Mouse (Mus musculus): ENCODE data around the gene Gm7029. TPM values are rescaled to one million over a fixed set of nuclear protein-coding genes. Genes with fewer than 3 reads are reported as not detected.
"Not testable (repeated sequence)": the region's sequence is repeated elsewhere in the genome, so short reads cannot be mapped to it uniquely, and the experiment has no call there.

Gene Gm7029
- polyA plus RNA-seq, 1 experiment from 2014 or later = not detected

DNA sequence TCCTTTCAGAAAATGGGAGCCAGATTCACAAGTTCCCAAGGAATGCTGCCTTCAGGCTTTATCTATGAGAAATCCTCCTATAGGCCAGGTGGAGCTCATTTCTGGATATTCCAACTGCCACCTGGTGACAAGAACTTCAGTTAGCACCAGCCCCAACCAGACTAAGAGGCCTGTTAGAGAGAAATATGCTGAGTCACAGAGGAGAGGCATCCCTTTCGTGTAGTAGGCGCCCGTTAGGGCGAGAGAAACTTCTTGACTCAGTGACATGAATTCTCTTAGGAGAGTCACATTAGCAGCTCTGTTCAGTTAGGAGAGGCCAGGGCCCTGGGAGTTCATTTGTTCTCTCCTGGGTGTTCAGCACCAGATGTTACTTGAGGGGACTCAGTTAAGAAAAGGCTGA is 26.0 kb downstream of the Gm7029 start:
- H3K4me3 ChIP-seq (ENCODE audit: low read depth, low read length) = no peak overlapping the region
- H3K27me3 ChIP-seq (replicated peaks; ENCODE audit: control insufficient read depth, insufficient read depth, low read length) = no peaks in the 10 kb centered on the region
- no peak for TF ChIP-seq CTCF (IDR thresholded peaks at IDR 0.05; ENCODE audit: low read depth)
- no peak overlapping the region for H3K9ac ChIP-seq (ENCODE audit: low read depth, low read length)
- H3K9me3 ChIP-seq (ENCODE audit: control insufficient read depth) = no peaks in the 10 kb centered on the region
- ATAC-seq = no peak
- WGBS = 71% methylated on average over 4 of the region's 4 CpGs
- H3K4me2 ChIP-seq (replicated peaks; ENCODE audit: low read depth) = no peak overlapping the region
- H3K4me1 ChIP-seq (replicated peaks; ENCODE audit: control insufficient read depth, insufficient read depth, low read length) = no peaks in the 10 kb centered on the region
- no peaks in the 10 kb centered on the region for H3K36me3 ChIP-seq (ENCODE audit: control insufficient read depth, insufficient read depth)
- H3K27ac ChIP-seq (ENCODE audit: low read depth, low read length) = no peak overlapping the region

DNA sequence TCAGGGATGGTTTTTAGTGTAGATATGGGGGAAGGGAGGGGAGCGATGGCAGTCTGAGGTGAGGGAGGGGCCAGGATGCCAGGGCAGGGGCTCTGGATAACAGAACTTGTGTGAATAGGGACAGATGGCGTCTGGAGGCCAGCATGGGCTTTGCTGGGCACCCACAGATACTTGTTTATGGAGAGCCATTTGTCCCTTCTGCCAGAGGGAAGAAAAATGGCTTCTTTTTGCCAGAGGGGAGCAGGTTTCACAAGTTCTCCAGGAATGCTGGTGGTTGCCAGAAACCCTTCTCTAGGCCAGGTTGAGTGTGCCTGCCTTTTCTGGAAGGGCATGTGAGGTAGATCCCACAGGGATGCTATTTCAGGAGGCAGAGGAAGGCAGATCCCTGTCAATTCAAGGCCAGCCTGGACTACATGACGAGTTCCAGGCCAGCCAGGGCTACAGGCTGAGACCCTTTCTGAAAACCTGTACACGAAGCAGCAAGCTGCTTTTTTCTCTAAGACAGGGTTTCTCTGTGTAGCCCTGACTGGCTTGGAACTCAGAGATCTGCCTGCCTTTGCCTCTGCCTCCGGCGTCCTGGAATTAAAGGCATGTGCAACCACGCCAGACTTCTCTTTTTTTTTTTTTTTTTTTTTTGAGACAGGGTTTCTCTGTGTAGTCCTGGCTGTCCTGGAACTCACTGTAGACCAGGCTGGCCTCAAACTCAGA is 26.8 kb downstream of the Gm7029 start:
- Histone ChIP-seq H3K9ac (ENCODE audit: low read depth, low read length) (no peak overlapping the region), H3K36me3 (ENCODE audit: control insufficient read depth, insufficient read depth) (no peaks in the 10 kb centered on the region), H3K27ac (ENCODE audit: low read depth, low read length) (no peak overlapping the region), H3K4me1 (replicated peaks; ENCODE audit: control insufficient read depth, insufficient read depth, low read length) (no peaks in the 10 kb centered on the region), H3K9me3 (ENCODE audit: control insufficient read depth) (no peaks in the 10 kb centered on the region), H3K4me3 (ENCODE audit: low read depth, low read length) (no peak overlapping the region), H3K27me3 (replicated peaks; ENCODE audit: control insufficient read depth, insufficient read depth, low read length) (no peaks in the 10 kb centered on the region), H3K4me2 (replicated peaks; ENCODE audit: low read depth) (no peak overlapping the region)
- ATAC-seq = no peak
- TF ChIP-seq CTCF (IDR thresholded peaks at IDR 0.05; ENCODE audit: low read depth) = no peak
- WGBS = 62% methylated on average over 7 of the region's 7 CpGs

DNA sequence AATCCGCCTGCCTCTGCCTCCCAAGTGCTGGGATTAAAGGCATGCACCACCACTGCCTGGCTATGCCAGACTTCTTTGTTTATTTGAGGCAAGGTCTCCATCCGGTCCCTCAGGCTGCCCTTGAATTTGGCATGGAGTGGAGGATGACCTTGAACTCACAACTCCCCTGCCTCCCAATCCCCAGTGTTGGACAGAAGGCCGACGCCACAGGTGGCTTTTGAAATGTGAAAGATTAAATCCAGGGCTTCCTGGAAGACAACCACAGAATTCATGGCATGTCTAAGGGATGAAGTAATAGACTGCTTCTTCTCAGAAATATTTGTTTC is 27.3 kb downstream of the Gm7029 start:
- Histone ChIP-seq H3K4me2 (replicated peaks; ENCODE audit: low read depth) (no peak overlapping the region), H3K27me3 (replicated peaks; ENCODE audit: control insufficient read depth, insufficient read depth, low read length) (no peaks in the 10 kb centered on the region), H3K36me3 (ENCODE audit: control insufficient read depth, insufficient read depth) (no peaks in the 10 kb centered on the region), H3K4me3 (ENCODE audit: low read depth, low read length) (no peak overlapping the region), H3K9ac (ENCODE audit: low read depth, low read length) (no peak overlapping the region), H3K9me3 (ENCODE audit: control insufficient read depth) (no peaks in the 10 kb centered on the region), H3K27ac (ENCODE audit: low read depth, low read length) (no peak overlapping the region), H3K4me1 (replicated peaks; ENCODE audit: control insufficient read depth, insufficient read depth, low read length) (no peaks in the 10 kb centered on the region)
- 78% methylated on average over 4 of the region's 4 CpGs for whole genome bisulfite sequencing
- ATAC-seq = no peak
- TF ChIP-seq CTCF (IDR thresholded peaks at IDR 0.05; ENCODE audit: low read depth) = no peak

DNA sequence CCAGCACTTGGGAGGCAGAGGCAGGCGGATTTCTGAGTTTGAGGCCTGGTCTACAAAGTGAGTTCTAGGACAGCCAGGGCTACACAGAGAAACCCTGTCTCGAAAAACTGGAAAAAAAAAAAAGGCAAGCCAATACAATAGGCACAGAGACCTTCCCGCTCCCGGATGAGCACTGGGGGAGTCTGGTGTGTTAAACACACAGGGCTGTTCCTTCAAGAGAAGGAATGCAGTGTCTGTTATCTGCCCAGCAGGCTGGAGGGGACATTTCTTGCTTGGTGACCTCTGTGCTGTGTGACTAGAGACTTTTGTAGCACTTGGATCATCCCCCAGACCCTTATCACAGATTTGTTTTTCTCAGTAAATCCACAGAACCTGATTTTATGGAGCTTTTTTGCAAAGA is 28.0 kb downstream of the Gm7029 start:
- H3K4me3 ChIP-seq (ENCODE audit: low read depth, low read length) = no peak overlapping the region
- 55% methylated on average over 4 of the region's 4 CpGs for WGBS
- TF ChIP-seq CTCF (IDR thresholded peaks at IDR 0.05; ENCODE audit: low read depth) = no peak
- no peaks in the 10 kb centered on the region for H3K4me1 ChIP-seq (replicated peaks; ENCODE audit: control insufficient read depth, insufficient read depth, low read length)
- ATAC-seq = no peak
- H3K4me2 ChIP-seq (replicated peaks; ENCODE audit: low read depth) = no peak overlapping the region
- H3K27ac ChIP-seq (ENCODE audit: low read depth, low read length) = no peak overlapping the region
- no peaks in the 10 kb centered on the region for H3K27me3 ChIP-seq (replicated peaks; ENCODE audit: control insufficient read depth, insufficient read depth, low read length)
- no peaks in the 10 kb centered on the region for H3K36me3 ChIP-seq (ENCODE audit: control insufficient read depth, insufficient read depth)
- no peak overlapping the region for H3K9ac ChIP-seq (ENCODE audit: low read depth, low read length)
- H3K9me3 ChIP-seq (ENCODE audit: control insufficient read depth) = no peaks in the 10 kb centered on the region

DNA sequence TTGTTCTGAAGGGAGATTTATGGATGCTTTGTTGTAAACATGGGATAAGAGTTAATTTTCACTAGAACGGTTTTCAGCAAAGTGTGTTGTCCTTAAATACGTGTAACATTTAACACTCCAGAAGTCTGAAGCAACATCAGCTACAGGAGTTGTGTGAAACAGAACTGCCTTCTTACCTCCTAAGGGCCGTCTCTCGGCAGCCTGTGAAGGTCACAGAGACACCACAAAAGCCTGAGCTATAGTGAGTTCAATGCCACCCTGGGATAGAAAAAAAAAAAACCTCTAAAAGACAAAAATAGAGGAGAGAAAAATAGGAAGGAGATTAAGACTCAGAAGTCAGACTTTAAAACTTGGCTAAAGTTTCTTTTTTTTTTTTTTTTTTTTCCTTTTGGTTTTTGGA is 28.4 kb downstream of the Gm7029 start:
- no peak for TF ChIP-seq CTCF (IDR thresholded peaks at IDR 0.05; ENCODE audit: low read depth)
- no peak for ATAC-seq
- H3K36me3 ChIP-seq (ENCODE audit: control insufficient read depth, insufficient read depth) = no peaks in the 10 kb centered on the region
- no peak overlapping the region for H3K4me2 ChIP-seq (replicated peaks; ENCODE audit: low read depth)
- no peaks in the 10 kb centered on the region for H3K4me1 ChIP-seq (replicated peaks; ENCODE audit: control insufficient read depth, insufficient read depth, low read length)
- H3K9ac ChIP-seq (ENCODE audit: low read depth, low read length) = no peak overlapping the region
- WGBS = 36% methylated on average over 4 of the region's 4 CpGs
- no peaks in the 10 kb centered on the region for H3K9me3 ChIP-seq (ENCODE audit: control insufficient read depth)
- H3K4me3 ChIP-seq (ENCODE audit: low read depth, low read length) = no peak overlapping the region
- no peak overlapping the region for H3K27ac ChIP-seq (ENCODE audit: low read depth, low read length)
- H3K27me3 ChIP-seq (replicated peaks; ENCODE audit: control insufficient read depth, insufficient read depth, low read length) = no peaks in the 10 kb centered on the region

DNA sequence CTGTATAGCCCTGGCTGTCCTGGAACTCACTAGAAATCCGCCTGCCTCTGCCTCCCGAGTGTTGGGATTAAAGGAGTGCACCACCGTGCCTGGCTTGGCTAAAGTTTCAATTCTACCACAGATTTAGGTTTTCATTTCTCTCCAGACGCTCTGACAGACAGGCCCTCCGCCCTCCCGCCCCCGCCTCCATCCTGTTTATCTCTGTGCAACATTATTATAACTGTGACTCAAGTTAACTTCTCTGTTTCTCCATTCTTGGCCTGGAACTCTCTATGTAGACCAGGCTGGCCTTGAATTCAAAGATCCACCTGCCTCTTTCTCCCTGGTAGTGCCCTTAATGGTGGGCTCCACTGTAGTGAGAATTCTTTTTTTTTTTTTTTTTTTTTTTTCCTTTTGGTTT is 28.9 kb downstream of the Gm7029 start:
- H3K4me3 ChIP-seq (ENCODE audit: low read depth, low read length) = no peak overlapping the region
- no peak for ATAC-seq
- H3K27me3 ChIP-seq (replicated peaks; ENCODE audit: control insufficient read depth, insufficient read depth, low read length) = no peaks in the 10 kb centered on the region
- no peak overlapping the region for H3K9ac ChIP-seq (ENCODE audit: low read depth, low read length)
- no peak overlapping the region for H3K27ac ChIP-seq (ENCODE audit: low read depth, low read length)
- no peak overlapping the region for H3K4me2 ChIP-seq (replicated peaks; ENCODE audit: low read depth)
- H3K9me3 ChIP-seq (ENCODE audit: control insufficient read depth) = no peaks in the 10 kb centered on the region
- H3K36me3 ChIP-seq (ENCODE audit: control insufficient read depth, insufficient read depth) = no peaks in the 10 kb centered on the region
- WGBS = 72% methylated on average over 7 of the region's 7 CpGs
- H3K4me1 ChIP-seq (replicated peaks; ENCODE audit: control insufficient read depth, insufficient read depth, low read length) = no peaks in the 10 kb centered on the region
- no peak for TF ChIP-seq CTCF (IDR thresholded peaks at IDR 0.05; ENCODE audit: low read depth)

DNA sequence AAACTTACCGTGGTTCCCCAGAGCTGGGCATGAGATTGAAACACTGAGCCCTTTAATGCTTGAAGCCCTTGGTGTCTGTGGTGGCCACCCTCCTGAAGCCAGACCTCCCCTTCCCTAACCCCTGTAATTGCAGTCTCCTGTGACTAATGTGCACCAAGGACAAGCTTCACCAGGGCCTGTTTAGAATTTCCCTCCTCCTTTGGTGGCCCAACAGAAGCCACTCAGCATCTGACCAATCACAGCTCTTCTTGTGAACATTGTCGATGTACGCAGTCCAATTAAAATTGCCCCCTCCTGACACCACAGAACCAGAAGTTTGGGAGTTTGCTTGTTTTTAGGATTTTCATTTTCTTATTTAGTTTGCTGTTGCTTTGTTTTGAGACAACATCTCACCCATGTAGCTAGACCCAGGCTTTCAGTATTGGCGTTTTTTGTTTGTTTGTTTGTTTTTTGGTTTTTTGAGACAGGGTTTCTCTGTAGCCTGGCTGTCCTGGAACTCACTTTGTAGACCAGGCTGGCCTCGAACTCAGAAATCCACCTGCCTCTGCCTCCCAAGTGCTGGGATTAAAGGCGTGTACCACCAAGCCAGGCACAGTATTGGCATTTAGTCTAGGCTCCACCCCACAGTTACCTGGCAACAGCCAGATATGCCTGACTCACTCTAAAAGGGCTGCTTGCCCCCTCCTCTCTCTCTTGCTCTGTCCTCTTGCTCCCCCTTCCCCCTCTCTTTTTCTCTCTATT is 30.4 kb downstream of the Gm7029 start:
- not testable (repeated sequence) for H3K9ac ChIP-seq (ENCODE audit: low read depth, low read length); H3K4me1 ChIP-seq (replicated peaks; ENCODE audit: control insufficient read depth, insufficient read depth, low read length); H3K9me3 ChIP-seq (ENCODE audit: control insufficient read depth); H3K36me3 ChIP-seq (ENCODE audit: control insufficient read depth, insufficient read depth); H3K4me3 ChIP-seq (ENCODE audit: low read depth, low read length); H3K27me3 ChIP-seq (replicated peaks; ENCODE audit: control insufficient read depth, insufficient read depth, low read length); H3K27ac ChIP-seq (ENCODE audit: low read depth, low read length); ATAC-seq; H3K4me2 ChIP-seq (replicated peaks; ENCODE audit: low read depth)
- 77% methylated on average over 6 of the region's 6 CpGs for WGBS

DNA sequence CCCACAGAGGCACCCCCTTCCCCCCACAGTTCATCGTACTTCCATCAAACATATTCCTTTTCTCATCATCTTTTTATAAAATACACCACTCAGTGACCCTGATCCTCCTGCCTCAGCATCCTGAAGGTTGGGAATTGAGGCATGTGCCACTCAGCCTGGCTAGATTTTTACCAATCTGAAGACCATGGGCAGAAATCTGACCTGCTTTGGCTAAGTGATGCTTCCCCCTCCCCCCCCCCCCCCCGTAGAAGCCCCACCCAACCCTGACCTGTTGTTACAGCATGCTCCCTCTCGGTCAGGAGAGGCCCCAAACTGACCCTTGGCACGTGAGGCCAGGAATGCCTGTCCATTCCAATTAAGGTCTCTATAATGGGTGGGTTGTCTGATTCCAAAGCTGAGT is 31.2 kb downstream of the Gm7029 start, which contains the start of gene Platr17:
Platr17 (plus strand) TSS at position 301 of the 400 bp plus-strand sequence.
- ATAC-seq; H3K36me3 ChIP-seq (ENCODE audit: control insufficient read depth, insufficient read depth); H3K4me3 ChIP-seq (ENCODE audit: low read depth, low read length); H3K4me1 ChIP-seq (replicated peaks; ENCODE audit: control insufficient read depth, insufficient read depth, low read length); H3K27me3 ChIP-seq (replicated peaks; ENCODE audit: control insufficient read depth, insufficient read depth, low read length); H3K9me3 ChIP-seq (ENCODE audit: control insufficient read depth); H3K27ac ChIP-seq (ENCODE audit: low read depth, low read length); H3K4me2 ChIP-seq (replicated peaks; ENCODE audit: low read depth); H3K9ac ChIP-seq (ENCODE audit: low read depth, low read length): not testable (repeated sequence)
- WGBS = 30% methylated on average over 3 of the region's 4 CpGs
